Mouse (Mus musculus) embryonic facial prominence, embryonic 14.5 days (tissue): ENCODE measurements around the gene Camsap3. TPM values are rescaled to one million over a fixed set of nuclear protein-coding genes. Genes with fewer than 3 reads are reported as not detected.

ENCODE experiments used
- ATAC-seq: fragments of 200-750 bp; cut with Nextera tagmentation; 2 replicates; pipeline ENCODE4 v1.8.0; 2017; ENCODE audit warnings: low read depth, moderate number of reproducible peaks, moderate TSS enrichment
- DNase-seq: peaks from one replicate; pipeline ENCODE4 v3.0.0-alpha.2; 2015; ENCODE audit warnings: low spot score
- H3K27ac ChIP-seq: fragments of 300-500 bp; sonication (generic); replicated peaks from 2 replicates; pipeline ENCODE4 v1.5.1; 2014; ENCODE audit warnings: low read depth, mild to moderate bottlenecking, low read length, moderate library complexity
- H3K27me3 ChIP-seq: fragments of 300-500 bp; sonication (generic); replicated peaks from 2 replicates; pipeline ENCODE4 v1.6.1; 2014; ENCODE audit warnings: low read length; ENCODE audit not compliant: control insufficient read depth, insufficient read depth
- H3K36me3 ChIP-seq: fragments of 300-500 bp; sonication (generic); 2 replicates; pipeline ENCODE4 v1.6.1; 2014; ENCODE audit warnings: low read length, mixed read lengths; ENCODE audit not compliant: control insufficient read depth, insufficient read depth
- H3K4me1 ChIP-seq: fragments of 300-500 bp; sonication (generic); 2 replicates; pipeline ENCODE4 v1.6.1; 2014; ENCODE audit warnings: antibody characterized with exemption, low read length; ENCODE audit not compliant: control insufficient read depth, insufficient read depth
- H3K4me2 ChIP-seq: fragments of 300-500 bp; sonication (generic); 2 replicates; pipeline ENCODE4 v1.6.1; 2014; ENCODE audit warnings: low read depth, mild to moderate bottlenecking, low read length, moderate library complexity, mixed read lengths
- H3K4me3 ChIP-seq: fragments of 300-500 bp; sonication (generic); 2 replicates; pipeline ENCODE4 v1.5.1; 2014; ENCODE audit warnings: low read depth, mild to moderate bottlenecking, low read length
- H3K9ac ChIP-seq: fragments of 300-500 bp; sonication (generic); 2 replicates; pipeline ENCODE4 v1.6.1; 2014; ENCODE audit warnings: low read depth, mild to moderate bottlenecking, low read length, moderate library complexity, mixed read lengths
- H3K9me3 ChIP-seq: fragments of 300-500 bp; sonication (generic); 2 replicates; pipeline ENCODE4 v1.6.1; 2016; ENCODE audit warnings: low read length; ENCODE audit not compliant: control insufficient read depth
- WGBS: fragments of 180-500 bp; shearing (Covaris S2); extraction: QIAGEN DNeasy Blood & Tissue Kit; methylation state at CpG from one replicate; pipeline ENCODE4 v1.1.7; 2014; 5-methylcytosine and 5-hydroxymethylcytosine counted together
- polyA plus RNA-seq: library from polyadenylated mRNA; unstranded; fragments of >200 nt; fragmentation: Nextera tagmentation; extraction: Ambion mirVana; gene quantifications from 2 replicates; pipeline ENCODE4 v1.2.1, GENCODE M21; 2014

Camsap3 gene
- polyA plus RNA-seq, 1 experiment from 2014 or later = 11.9 TPM

DNA sequence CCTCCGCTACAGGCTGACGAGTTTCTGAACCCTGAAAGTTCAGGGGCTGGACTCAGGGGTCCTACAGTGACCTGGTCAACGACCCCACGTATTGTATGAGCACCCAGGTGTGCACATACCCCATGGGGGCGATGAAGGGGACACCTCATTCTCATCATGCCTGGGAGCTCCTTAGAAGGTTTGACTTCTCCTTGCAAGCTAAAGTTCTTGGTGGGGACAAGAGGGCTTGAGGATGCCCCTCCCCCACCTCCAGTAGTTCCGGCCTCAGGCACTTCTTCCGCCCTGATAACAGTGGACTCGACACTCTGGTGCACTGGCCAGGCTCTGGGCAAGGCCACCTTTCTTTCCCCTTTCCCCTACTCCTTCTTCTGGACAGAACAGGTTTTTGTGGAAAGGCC, 44.4 kb downstream of the Camsap3 start:
- Histone ChIP-seq H3K4me1 (peaks cover 8% of the 10 kb centered on the region; the same call in 1 of the 2 replicates), H3K36me3 (no peaks in the 10 kb centered on the region), H3K27me3 (no peaks in the 10 kb centered on the region; the same call in 1 of the 2 replicates), H3K4me3 (peak overlapping the region; percentile 48), H3K9ac (peak overlapping the region; percentile 61), H3K9me3 (no peaks in the 10 kb centered on the region), H3K27ac (no peak overlapping the region), H3K4me2 (peak overlapping the region; percentile 72)
- ATAC-seq (no peak), DNase-seq (no peak)
- WGBS = 20% methylated on average over 7 of the region's 8 CpGs

DNA sequence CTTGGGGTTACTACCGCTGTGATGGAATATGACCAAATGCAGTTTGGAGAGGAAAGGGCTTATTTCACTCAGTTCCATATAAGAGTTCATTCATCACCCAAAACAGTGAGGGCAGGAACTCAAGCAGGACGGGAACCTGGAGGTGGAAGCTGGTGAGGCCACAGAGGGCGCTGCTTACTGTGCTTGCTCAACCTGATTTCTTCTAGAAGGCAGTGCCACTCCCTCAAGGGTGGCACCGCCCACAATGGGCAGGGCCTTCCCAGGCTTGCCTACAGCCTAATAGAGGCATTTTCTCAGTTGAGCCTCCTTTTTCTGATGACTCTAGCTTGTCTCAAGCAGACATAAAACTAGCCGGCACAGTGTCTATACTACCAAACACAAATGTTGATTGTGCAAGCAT, 58.7 kb downstream of the Camsap3 start:
- WGBS = 26% methylated on average over 5 of the region's 5 CpGs
- Histone ChIP-seq H3K4me1 (no peaks in the 10 kb centered on the region), H3K9me3 (no peaks in the 10 kb centered on the region), H3K27ac (no peak overlapping the region), H3K27me3 (no peaks in the 10 kb centered on the region), H3K4me2 (no peak overlapping the region), H3K36me3 (no peaks in the 10 kb centered on the region), H3K9ac (no peak overlapping the region), H3K4me3 (no peak overlapping the region)
- peak; percentile 47 for DNase-seq
- ATAC-seq = peak; percentile 33; the same call in 1 of the 2 replicates

DNA sequence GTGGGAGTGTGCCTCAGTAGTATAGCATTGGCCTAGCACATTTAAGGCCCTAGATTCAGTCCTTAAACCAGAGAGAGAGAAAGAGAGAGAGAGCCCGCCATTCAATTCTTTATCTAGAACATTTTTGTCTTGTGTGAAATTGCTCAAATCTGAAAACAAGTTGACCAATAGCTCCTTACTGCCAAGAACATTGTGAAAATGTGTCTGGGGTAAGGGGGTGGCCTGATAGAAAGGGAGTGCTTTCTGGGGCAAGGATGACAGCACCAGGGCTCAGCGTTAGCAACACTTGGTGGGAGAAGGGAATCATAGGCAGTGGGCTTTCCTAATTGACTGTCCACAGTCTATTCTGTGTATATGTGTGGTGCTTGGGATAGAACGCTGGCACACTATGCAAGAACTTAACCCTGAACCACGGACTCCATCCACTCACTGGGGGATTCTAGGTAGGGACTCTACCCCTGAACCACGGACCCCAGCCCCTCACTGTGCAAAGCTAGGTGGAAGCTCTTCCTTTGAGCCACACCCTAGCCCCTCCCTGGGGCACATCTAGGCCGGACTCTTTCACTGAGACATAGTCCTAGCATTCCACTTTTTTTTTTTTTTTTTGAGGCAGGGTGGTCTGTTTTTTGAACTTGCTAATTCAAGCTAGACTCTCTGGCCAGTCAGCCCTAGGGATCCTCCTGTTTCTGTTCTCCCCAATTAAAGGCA, 59.9 kb downstream of the Camsap3 start:
- no peaks in the 10 kb centered on the region for H3K4me1 ChIP-seq
- H3K9ac ChIP-seq = no peak overlapping the region
- DNase-seq (no peak), ATAC-seq (no peak)
- H3K27ac ChIP-seq = no peak overlapping the region
- no peak overlapping the region for H3K4me3 ChIP-seq
- H3K9me3 ChIP-seq = no peaks in the 10 kb centered on the region
- WGBS = 86% methylated on average over 5 of the region's 6 CpGs
- H3K4me2 ChIP-seq = no peak overlapping the region
- no peaks in the 10 kb centered on the region for H3K27me3 ChIP-seq
- H3K36me3 ChIP-seq = no peaks in the 10 kb centered on the region

DNA sequence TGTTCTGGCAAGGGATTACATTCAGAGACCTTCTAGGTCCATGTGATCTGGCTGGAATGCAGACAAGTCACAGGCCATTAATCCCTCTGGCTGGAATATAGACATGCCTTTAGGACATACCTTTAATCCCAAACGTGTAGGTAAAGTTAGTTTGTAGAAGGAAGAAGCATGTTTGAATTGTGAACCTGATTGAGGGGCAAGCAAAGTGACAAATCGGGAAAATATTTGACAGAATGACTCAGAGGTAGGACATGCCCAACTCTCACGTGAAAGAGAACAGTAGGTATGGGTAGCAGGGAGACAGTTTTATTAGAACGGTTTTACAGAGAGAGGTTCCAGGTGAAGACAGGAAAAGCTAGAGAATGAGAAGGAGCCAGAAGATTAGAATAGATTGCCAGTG, 60.5 kb downstream of the Camsap3 start:
- no peak overlapping the region for H3K9ac ChIP-seq
- H3K27ac ChIP-seq = no peak overlapping the region
- no peak for ATAC-seq
- no peaks in the 10 kb centered on the region for H3K36me3 ChIP-seq
- H3K9me3 ChIP-seq = no peaks in the 10 kb centered on the region
- WGBS = 69% methylated on average over 4 of the region's 4 CpGs
- no peaks in the 10 kb centered on the region for H3K4me1 ChIP-seq
- DNase-seq = no peak
- no peak overlapping the region for H3K4me2 ChIP-seq
- no peak overlapping the region for H3K4me3 ChIP-seq
- no peaks in the 10 kb centered on the region for H3K27me3 ChIP-seq

DNA sequence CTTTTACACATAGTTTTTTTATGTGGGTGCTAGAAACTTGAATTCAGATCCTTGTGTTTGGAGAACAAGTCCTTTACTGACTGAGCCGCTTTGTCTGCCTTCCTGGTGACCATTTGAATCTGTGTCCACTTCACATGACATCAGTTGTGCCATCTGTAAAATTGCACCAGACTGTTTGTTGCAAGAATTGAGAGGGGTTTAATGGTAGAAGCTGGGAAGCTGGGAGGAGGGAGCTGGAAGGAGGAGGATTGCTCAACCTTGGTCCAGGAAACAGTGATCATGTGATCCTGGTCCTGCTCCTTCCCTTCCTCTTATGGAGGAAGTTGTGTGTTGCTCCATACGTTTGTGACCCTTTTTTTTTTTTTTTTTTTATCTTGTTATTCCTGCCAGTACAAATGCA, 61.2 kb downstream of the Camsap3 start:
- H3K9me3 ChIP-seq = no peaks in the 10 kb centered on the region
- H3K4me3 ChIP-seq = no peak overlapping the region
- WGBS = 97% methylated on average over 1 of the region's 2 CpGs
- ATAC-seq (no peak), DNase-seq (no peak)
- H3K36me3 ChIP-seq = no peaks in the 10 kb centered on the region
- H3K27me3 ChIP-seq = no peaks in the 10 kb centered on the region
- no peak overlapping the region for H3K4me2 ChIP-seq
- H3K9ac ChIP-seq = no peak overlapping the region
- H3K4me1 ChIP-seq = no peaks in the 10 kb centered on the region
- no peak overlapping the region for H3K27ac ChIP-seq

DNA sequence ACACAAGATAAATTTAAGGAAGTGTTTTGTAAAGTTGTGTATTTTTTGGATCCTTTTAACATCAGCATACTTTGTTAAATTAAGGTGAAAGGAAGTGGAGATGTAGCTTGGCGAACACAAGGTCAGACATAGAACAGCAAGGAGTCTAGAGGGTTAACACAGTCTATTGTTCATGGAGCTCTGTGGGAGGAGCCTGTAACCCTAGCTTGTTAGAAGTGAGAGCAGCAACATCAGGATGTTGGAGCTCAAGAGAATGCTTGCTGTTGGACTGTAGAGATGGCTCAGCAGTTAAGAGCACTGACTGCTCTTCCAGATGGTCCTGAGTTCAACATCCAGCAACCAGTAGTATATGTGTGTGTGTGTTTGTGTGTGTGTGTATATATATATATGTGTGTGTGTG, 61.9 kb downstream of the Camsap3 start:
- Histone ChIP-seq H3K9ac (no peak overlapping the region), H3K27ac (no peak overlapping the region), H3K4me3 (no peak overlapping the region), H3K27me3 (no peaks in the 10 kb centered on the region), H3K9me3 (no peaks in the 10 kb centered on the region), H3K4me2 (peak overlapping the region; percentile 7; the same call in 1 of the 2 replicates), H3K36me3 (no peaks in the 10 kb centered on the region), H3K4me1 (no peaks in the 10 kb centered on the region)
- peak; percentile 30 for DNase-seq
- ATAC-seq = no peak; the same call in 1 of the 2 replicates
- 45% methylated on average over 1 of the region's 1 CpGs for WGBS

DNA sequence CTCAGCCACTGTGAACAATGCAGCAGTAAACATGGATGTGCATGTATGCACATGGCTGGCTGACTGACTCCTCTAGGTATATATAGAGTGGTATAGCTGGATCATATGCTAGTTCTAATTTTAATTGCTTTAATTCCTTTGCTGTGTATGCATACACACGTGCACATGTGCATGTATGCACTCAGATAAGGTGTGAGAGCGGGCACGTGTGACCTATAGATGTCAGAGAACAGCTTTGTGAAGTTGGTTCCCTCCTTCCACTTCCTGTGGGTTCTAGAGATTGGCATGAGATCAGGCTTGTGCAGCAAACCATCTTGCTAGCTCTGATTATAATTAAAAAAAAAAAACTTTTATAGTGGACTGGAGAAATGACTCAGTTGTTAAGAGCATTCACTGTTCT, 65.8 kb downstream of the Camsap3 start:
- H3K9me3 ChIP-seq = no peaks in the 10 kb centered on the region
- DNase-seq = no peak
- ATAC-seq = no peak
- H3K4me3 ChIP-seq = no peak overlapping the region
- H3K27me3 ChIP-seq = no peaks in the 10 kb centered on the region
- 69% methylated on average over 3 of the region's 3 CpGs for WGBS
- H3K36me3 ChIP-seq = no peaks in the 10 kb centered on the region
- H3K9ac ChIP-seq = no peak overlapping the region
- H3K4me2 ChIP-seq = no peak overlapping the region
- H3K27ac ChIP-seq = no peak overlapping the region
- H3K4me1 ChIP-seq = no peaks in the 10 kb centered on the region

DNA sequence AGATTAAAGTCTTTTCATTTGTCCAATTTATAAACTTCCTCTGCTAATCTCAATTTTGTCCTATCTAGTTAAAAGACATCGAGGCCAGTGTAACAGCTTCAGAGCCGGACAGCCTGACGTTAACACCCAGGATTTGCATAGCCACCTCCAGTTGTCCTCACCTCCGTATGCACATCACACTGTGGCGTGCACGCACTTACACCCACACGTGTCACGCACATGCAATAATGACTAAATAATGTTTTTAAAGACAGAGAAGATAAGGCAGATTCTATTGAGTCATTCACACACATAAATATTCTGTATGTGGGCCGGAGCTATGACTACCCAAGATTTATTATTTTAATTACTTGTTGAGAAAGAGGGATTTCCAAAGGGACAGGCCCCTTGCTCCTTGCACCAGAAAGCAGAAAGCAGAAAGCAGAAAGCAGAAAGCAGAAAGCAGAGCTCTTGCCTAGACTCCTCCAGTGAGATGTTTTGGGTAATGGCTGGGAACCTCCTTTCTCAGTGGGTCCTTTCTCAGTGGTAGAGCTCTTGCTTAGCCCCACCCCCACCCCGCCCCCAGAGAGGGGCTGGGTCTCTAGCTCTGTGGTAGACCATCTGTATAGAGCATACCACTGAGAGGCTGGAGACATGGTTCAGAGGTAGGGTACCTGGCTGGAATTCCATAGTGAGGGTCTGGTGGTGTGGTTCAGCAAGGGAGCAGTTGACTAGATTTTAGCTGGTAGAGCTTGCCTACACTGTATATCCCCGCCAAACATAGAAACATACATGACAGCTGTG, 67.8 kb downstream of the Camsap3 start:
- DNase-seq (no peak), ATAC-seq (no peak)
- no peak overlapping the region for H3K4me3 ChIP-seq
- no peak overlapping the region for H3K27ac ChIP-seq
- H3K4me1 ChIP-seq = no peaks in the 10 kb centered on the region
- no peaks in the 10 kb centered on the region for H3K36me3 ChIP-seq
- no peak overlapping the region for H3K9ac ChIP-seq
- no peak overlapping the region for H3K4me2 ChIP-seq
- 64% methylated on average over 11 of the region's 11 CpGs for WGBS
- H3K9me3 ChIP-seq = no peaks in the 10 kb centered on the region
- no peaks in the 10 kb centered on the region for H3K27me3 ChIP-seq
